Mouse (Mus musculus) embryonic fibroblast, embryonic 13.5 days (primary cell): ENCODE results near the gene Steap1. TPM values are rescaled to one million over a fixed set of nuclear protein-coding genes. Genes with fewer than 3 reads are reported as not detected.
A peak's percentile ranks its signal among the peaks of the same experiment; 100 is the strongest.

Experiments
- H3K27ac ChIP-seq: 2 replicates; pipeline ENCODE4 v1.5.1; 2012; ENCODE audit warnings: low read length, control low read depth, inconsistent platforms; ENCODE audit not compliant: insufficient read depth
- H3K4me1 ChIP-seq: 2 replicates; pipeline ENCODE4 v1.6.1; 2011; ENCODE audit warnings: low read length; ENCODE audit not compliant: control insufficient read depth, insufficient read depth
- H3K4me3 ChIP-seq: 2 replicates; pipeline ENCODE4 v1.5.1; 2011; ENCODE audit warnings: mild to moderate bottlenecking, control low read depth, low read length; ENCODE audit not compliant: insufficient read depth
- CTCF ChIP-seq: IDR thresholded peaks from 2 replicates; pipeline ENCODE4 v1.5.1; 2011; ENCODE audit warnings: mild to moderate bottlenecking, control low read depth, low read length, moderate library complexity, borderline replicate concordance; ENCODE audit not compliant: insufficient read depth
- POLR2A ChIP-seq: IDR thresholded peaks from 2 replicates; pipeline ENCODE4 v1.6.1; 2011; ENCODE audit warnings: low read depth, mild to moderate bottlenecking, control low read depth, low read length, moderate library complexity
- polyA plus RNA-seq: library from polyadenylated mRNA; stranded (reverse); fragments of >200 nt; gene quantifications from 2 replicates; pipeline ENCODE4 v1.2.4, GENCODE M21; 2011; ENCODE audit warnings: low read depth; ENCODE audit not compliant: missing spikeins, insufficient read length

Gene Steap1
- polyA plus RNA-seq, 1 experiment: 33.8 TPM

DNA sequence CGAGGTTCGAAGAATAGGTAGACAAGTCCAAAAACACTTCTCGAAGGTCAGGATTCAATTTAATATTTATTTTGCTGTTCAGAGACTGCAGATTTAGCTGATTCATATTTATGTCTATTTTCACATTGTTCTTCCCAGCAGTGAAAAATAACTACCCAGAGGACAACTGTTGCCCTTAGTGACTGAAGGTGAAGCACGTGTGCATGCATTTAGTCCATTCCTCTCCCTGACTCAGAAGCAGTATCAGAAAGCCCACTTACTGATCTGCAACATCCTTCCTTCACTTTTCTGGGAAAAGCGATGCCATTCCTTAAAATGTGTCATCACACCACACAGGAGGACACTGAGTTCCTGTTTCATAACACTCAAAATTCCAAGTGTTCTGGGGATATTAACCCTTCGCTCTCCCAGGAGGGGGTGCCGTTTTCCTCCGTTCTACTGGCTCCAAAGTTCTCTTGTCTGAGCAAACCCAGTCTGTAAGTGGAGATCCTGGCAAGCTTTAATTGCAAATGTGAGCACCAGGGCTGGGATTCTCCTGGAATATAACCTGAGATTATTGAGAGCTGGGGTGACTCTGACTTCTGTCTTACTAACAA is 60.1 kb downstream of the Steap1 start:
- no peak for TF ChIP-seq CTCF
- TF ChIP-seq POLR2A: no peak
- H3K4me3 ChIP-seq: no peak overlapping the region
- peak overlapping the region; percentile 80 for H3K27ac ChIP-seq
- H3K4me1 ChIP-seq: peaks cover 7% of the 10 kb centered on the region

DNA sequence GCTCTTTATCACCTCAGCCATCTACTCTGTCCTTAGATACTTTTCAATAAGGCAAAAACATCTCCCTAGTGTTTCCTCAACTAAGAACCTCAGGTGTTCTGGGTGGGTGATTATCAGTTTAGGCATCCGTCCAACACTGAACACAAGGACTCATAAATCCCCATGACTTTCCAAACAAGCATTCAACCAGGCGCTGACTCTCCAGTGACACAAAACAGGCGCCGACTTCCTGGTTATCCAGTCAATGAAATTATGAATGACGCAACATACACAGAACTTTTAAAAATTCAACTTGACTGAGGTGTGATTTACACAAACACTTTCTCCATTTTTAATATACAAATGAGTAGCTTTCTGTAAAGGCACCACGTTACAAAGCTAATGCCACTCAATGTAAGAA is 60.9 kb downstream of the Steap1 start:
- H3K4me3 ChIP-seq: no peak overlapping the region
- H3K27ac ChIP-seq: peak overlapping the region; percentile 80
- TF ChIP-seq POLR2A (no peak), CTCF (no peak)
- H3K4me1 ChIP-seq: peaks cover 9% of the 10 kb centered on the region

DNA sequence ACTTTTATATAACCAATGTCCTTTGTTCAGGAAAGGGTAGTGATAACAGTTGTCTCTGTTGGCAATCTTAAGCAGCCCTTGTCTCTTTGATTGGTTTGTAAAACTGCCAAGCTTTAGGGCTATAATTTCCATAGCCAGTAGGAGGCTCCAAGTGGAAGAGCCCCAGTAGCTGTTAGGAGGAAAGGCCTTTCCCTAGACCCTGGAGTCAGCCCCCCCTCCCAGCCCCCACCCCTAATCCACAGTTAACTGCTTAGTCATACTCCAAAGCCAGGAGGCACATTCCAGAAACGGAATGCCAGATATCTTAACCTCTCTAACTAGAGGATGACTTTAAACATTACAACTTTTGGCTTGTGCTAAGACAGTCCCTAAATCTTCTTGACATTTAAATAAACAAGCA is 62.2 kb downstream of the Steap1 start:
- H3K4me1 ChIP-seq: peaks cover 9% of the 10 kb centered on the region
- H3K27ac ChIP-seq: peak overlapping the region; percentile 88

More for the DNA sequence above, 62.2 kb downstream of the Steap1 start:
- H3K4me3 ChIP-seq: no peak overlapping the region
- no peak for TF ChIP-seq CTCF
- no peak for TF ChIP-seq POLR2A

Other genes with a start within 250 kb of the Steap1 start
- 29.4 and 29.7 TPM in 2 replicates for gene Cldn12, start 234.4 kb downstream of the Steap1 start, polyA plus RNA-seq
- gene Gtpbp10, start 189.8 kb downstream of the Steap1 start, polyA plus RNA-seq: 32.0 and 33.0 TPM in 2 replicates
- 1.8 and 2.6 TPM in 2 replicates for gene Gm8773, start 175.5 kb downstream of the Steap1 start, polyA plus RNA-seq
- gene Cfap69, start 85.1 kb downstream of the Steap1 start, polyA plus RNA-seq: 3.6 and 5.0 TPM in 2 replicates
- 63.5 and 68.2 TPM in 2 replicates for gene Steap2, start 54.7 kb downstream of the Steap1 start, polyA plus RNA-seq